Mouse (Mus musculus) heart, postnatal 4 days (tissue): ENCODE measurements around the gene Ucp2. TPM values are rescaled to one million over a fixed set of nuclear protein-coding genes. Genes with fewer than 3 reads are reported as not detected.

ENCODE experiments used
- DNase-seq: peaks from one replicate; pipeline ENCODE4 v3.0.0; 2021
- total RNA-seq, 2 experiments: library from RNA; stranded (reverse); gene quantifications; 2 replicates each; pipeline ENCODE4 v1.2.3; 2021

Ucp2 gene
- 100 to 1,000 TPM; 338 to 355 TPM for total RNA-seq

GRCm38 (mm10) chr7:100493117-100493483 lies at the start of gene Ucp2:
Gene Ucp2, plus strand, starts transcription at chr7:100493337.
- DNase-seq: peak; percentile 89

DNA sequence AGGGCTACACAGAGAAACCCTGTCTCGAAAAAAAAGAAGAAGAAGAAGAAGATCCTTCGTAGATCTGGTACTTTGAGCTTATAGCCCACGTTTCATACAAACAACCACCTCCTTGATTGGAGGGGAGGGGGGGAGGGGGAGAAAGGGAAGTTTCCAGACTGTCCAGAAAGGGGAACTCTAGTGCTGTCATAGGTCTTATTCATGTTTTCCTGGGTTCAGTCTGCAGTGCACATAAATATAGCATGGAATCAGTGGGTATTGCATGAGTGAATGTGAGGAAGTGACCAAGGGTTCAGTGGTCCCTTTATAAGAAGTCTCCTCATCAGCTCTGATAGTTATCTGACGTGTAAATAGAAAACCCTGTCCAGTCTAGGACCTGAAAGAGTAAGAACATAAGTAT lies 49.4 kb upstream of the Ucp2 start:
- no peak for DNase-seq

DNA sequence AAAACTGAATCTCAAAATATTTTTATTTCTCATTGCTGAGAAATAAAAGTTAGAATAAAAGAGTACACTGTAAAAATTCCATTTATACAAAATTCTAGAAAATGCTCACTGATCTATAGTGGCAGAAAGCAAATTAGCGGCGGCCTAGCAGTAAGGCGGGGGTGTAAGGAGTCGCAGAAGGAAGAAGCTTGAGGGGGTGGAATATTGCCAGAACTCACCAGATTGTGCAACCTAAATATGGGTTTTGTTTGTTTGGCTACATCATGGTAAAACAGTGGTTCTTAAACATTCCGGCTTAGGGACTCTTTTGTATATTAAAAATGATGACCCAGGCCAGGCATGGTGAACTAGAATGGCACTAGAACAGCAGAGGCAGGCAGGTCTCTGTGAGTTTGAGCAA lies 46.9 kb upstream of the Ucp2 start:
- no peak for DNase-seq

- DNase-seq: no peak
Measured at GRCm38 (mm10) chr7:100448530-100448929, 44.6 kb upstream of the Ucp2 start.

GRCm38 (mm10) chr7:100448985-100449384 lies 44.2 kb upstream of the Ucp2 start:
- DNase-seq: no peak

- peak; percentile 32 for DNase-seq
Measured at GRCm38 (mm10) chr7:100458153-100458552, 35.0 kb upstream of the Ucp2 start.

- DNase-seq: peak; percentile 58
Measured at GRCm38 (mm10) chr7:100459862-100460261, 33.3 kb upstream of the Ucp2 start.

DNA sequence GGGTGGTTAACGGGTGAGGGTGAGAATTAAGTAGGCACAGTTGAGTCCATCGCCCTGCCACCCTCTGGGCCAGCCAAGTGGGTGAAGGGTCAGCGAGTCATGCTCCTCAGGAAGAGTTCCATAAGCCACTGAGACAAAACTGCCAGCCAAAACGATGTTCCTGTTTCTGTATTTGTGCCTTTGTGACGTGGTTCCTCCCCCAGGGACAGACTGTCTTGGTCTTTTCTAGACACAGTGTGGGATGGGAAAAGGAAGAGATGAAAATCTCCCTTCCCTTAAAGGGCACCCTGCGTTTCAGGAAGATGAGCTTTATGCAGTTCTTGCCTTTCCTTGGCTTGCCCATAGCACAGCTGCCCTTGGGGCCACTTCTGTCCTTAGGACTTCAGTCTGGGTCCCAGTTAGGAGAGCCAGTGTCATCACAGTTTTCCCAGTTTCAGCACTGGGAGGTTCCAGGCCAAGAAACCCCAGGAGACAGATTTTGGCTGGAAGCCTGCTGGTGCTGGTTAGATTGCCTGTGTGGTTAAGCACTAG lies 31.5 kb upstream of the Ucp2 start:
- peak; percentile 71 for DNase-seq

DNA sequence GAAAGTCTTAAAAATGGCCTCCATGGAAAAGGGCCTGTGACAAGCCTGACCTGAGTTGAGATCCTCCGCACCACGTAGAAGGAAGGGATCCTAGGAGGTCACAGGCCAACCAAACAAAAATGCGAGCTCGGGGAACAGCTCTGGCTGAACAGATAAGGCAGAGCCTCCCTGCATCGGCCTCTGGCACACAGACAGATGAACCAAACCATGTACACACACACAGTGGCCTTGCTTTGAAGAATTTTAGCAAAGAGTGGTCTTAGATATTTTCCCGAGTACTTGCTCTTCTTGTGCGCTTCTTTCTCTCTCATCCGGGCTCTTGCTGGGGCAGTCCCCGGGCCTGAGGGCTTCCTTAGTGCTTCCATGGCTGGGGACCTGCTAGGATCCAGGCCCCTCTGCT lies 29.9 kb upstream of the Ucp2 start:
- no peak for DNase-seq

DNA sequence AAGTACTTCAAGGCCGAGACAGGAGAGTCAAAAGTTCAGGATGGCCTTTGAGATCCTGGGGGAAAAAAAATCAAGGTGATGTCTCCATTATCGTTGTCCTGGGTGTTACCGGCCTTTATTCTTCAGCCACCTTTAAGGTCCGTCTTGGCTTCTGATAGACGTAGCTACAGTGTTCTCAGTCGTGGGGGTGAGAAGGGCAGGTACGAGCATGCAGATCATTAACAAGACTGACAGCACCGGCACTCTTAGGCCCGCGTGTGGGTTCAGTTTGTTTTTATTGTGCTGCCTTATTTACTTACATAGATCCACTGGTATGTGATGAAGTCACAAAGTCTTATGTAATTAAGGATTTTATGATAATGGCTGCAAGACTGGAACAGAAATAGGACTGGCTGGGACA lies 29.4 kb upstream of the Ucp2 start:
- no peak for DNase-seq

DNA sequence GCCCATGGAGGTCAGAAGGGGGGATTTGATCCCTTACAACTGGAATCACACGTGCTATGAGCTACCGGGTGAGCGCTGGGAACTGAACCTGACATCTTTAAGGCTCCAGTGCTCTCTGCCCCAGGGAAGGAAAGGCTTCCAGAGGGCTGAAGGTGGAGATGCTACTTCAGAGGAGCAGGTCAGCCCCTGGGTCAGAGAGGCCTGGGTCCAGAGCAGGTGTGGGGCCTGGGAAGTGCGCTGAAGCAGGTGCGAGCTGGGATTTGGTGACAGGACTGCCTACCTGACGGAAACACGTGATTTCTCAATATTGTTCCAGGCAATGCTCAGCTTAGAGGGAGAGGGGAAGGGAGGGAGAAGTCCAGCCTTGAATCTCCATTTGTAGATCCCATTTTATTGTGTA lies 28.9 kb upstream of the Ucp2 start:
- DNase-seq: no peak

DNA sequence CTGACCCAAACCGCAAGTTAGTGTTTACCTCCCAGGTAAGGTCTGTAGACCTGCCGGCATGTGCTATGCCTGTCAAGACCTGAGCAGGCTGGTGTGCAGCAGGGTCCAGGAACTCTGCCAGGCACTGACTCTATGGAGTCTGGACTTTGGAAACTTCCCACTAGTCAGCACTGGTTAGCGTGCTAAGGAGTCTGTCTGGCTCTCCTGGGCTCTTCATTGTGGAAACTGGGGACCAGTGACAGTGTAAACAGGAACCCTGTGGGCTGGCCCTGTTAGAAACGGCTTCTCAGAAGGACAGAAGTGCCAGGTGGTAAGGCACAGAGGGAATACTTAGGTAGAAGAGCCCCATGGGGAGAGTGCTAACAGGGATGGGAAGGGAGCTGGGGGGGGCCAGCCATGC lies 27.9 kb upstream of the Ucp2 start:
- DNase-seq: peak; percentile 50

GRCm38 (mm10) chr7:100465656-100466309 lies 27.4 kb upstream of the Ucp2 start:
- peak; percentile 93 for DNase-seq

DNA sequence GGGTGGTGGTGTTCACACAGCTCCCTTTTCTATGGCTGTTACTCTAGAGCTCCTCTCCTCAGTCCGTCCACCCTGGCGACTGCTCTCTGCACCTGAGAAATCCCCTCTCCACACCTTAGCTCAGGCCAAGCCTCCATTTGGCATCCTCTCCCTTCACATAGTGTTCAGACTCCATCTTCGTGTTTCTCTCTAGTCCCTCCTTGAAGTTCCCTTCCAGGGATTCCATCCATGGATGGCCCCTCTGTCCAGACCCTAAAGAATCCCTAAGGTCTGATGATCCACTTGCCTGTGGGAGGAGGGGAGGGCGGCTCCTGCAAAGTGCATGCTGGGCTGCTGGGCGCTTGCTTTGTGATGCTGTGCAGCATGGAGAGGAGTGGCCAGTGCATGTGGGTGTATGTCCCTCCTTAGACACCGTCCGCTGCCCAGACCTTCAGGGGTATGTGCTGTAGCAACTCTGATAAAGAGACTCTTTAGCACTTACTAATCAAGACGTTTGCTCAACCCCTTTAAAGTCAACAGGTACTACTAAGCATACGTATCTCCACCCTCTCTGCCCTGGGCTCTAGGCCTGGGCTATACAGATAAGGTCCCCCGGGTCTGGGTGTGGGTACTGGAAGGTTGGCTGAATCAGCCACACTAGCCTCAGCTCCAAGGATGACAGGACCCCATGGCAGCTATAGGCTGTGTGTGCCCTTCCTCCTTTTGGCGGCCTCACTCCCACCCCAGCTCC lies 26.2 kb upstream of the Ucp2 start:
- no peak for DNase-seq

GRCm38 (mm10) chr7:100468761-100469160 lies 24.4 kb upstream of the Ucp2 start:
- DNase-seq: no peak

DNA sequence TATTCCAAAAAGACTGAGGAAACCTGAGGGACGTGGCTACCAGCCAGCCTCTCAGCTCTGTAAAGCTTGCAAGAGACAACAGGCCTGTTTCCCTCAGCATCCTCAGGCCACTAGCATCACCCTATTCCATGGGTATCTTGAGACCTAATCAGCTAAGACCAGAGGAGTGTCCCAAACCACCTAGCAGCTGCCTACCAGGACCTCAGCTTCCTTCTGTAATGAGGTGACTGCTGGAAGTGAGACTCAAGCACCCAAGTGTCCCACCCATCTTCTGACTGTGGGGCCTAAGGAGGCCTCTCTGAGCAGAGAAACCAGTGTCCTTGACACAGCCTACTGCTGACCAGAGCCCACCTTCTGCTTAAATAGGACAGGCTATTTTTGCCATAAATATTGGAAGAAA lies 23.6 kb upstream of the Ucp2 start:
- DNase-seq: no peak

DNA sequence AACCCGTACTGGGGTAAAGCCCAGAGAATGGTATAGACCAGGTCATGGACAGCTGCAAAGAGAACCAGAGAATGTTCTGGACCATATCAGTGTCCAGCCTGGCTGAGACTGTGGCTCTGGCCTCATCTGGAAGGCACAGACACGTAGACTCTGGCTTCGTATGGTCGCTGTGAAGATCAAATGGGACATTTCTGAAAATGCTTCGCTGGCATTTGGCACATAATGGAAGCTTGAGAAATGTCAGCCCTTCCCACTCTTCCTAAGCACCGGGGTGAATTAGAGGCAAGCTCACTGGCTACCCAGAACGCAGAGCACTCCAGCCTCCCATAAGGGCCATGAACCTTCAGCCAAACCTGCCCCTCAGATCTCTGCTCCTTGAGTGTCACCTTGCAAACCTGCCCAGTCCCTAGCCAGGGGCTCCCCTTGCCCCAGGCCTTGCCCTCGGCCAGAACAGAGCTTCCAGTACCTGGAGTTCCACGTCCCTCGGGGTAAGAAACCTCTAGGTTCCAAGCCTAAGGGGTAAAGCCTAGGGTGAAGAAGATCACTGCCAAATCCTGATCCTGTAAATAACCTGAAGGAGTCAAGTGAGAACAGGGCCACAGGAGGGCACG lies 22.2 kb upstream of the Ucp2 start:
- no peak for DNase-seq

DNA sequence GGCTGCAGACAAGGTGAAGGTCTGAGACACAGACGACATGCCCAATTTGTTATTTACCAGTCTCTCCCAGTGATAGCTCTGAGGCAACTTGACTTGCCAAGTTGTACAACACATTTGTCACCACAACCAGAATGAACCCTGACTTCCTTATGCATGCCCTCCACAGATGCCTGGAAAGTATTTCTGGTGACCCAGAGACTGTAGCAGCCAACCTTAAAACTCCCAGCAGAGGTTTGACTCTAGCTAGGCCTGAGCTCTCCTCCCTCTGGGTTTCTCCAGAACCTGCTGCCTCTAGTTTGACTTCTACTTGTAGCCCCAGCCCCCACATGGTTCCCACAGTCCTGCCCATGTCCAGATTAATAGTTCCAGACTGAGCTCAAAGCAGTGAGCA lies 21.7 kb upstream of the Ucp2 start:
- no peak for DNase-seq

DNA sequence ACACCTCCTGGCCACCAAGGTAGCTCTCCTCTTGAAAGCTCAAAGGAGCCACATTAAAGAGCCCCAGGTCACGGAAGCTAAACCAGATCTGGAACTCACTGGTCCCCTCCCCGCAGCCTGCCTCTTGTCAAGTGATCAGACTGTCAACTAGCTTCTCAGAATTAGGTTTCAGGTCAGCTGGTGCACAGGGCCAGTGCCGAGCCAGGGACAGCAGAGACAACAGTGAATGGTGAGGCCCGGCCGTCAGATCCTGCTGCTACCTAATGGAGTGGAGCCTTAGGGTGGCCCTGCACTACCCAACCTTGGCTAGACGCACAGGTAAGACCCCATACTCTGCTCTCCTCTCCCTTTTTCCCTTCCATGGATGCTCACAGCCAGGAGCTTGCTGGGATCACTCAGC lies 20.4 kb upstream of the Ucp2 start, which contains the start of gene Ucp3:
Gene Ucp3, plus strand, starts transcription at position 214 of the 400 bp plus-strand sequence.
- peak; percentile 55 for DNase-seq

- no peak for DNase-seq
Measured at GRCm38 (mm10) chr7:100473846-100474454, 19.2 kb upstream of the Ucp2 start.

GRCm38 (mm10) chr7:100474680-100475079 lies 18.5 kb upstream of the Ucp2 start:
- peak; percentile 83 for DNase-seq

GRCm38 (mm10) chr7:100479100-100479822 lies 13.9 kb upstream of the Ucp2 start:
- DNase-seq: no peak

DNA sequence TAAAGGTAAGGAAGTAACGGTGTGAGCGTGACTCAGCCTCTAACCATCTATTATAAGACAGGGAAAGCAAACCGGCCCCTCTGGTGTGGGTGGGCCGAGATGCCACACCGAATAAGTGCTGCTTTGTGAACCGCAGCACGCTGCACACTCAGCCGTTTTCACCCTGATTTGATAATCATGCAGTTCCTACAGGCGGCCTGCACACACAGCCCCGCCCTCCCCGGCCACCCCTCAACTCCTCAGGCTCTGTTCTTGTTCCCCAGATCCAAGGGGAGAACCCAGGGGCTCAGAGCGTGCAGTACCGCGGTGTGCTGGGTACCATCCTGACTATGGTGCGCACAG lies 13.3 kb upstream of the Ucp2 start:
- no peak for DNase-seq
